Mouse (Mus musculus) lung, embryonic 14.5 days (tissue): Measurements from ENCODE around the gene Dip2a. TPM values are rescaled to one million over a fixed set of nuclear protein-coding genes. Genes with fewer than 3 reads are reported as not detected.
A peak's percentile ranks its signal among the peaks of the same experiment; 100 is the strongest.

Experiments
- ATAC-seq: fragments of 200-750 bp; cut with Nextera tagmentation; 2 replicates; pipeline ENCODE4 v1.8.0; 2017; ENCODE audit warnings: mild to moderate bottlenecking, moderate TSS enrichment, moderate library complexity; ENCODE audit not compliant: insufficient read depth
- DNase-seq: peaks from one replicate; pipeline ENCODE4 v3.0.0-alpha.2; 2015
- H3K27ac ChIP-seq: fragments of 300-500 bp; sonication (generic); 2 replicates; pipeline ENCODE4 v1.5.1; 2014; ENCODE audit warnings: low read depth, mild to moderate bottlenecking, moderate library complexity
- H3K27me3 ChIP-seq: fragments of 300-500 bp; sonication (generic); 2 replicates; pipeline ENCODE4 v1.6.1; 2014; ENCODE audit warnings: low read length, control low read depth; ENCODE audit not compliant: insufficient read depth
- H3K36me3 ChIP-seq: fragments of 300-500 bp; sonication (generic); 2 replicates; pipeline ENCODE4 v1.6.1; 2014; ENCODE audit warnings: control low read depth; ENCODE audit not compliant: insufficient read depth
- H3K4me1 ChIP-seq: fragments of 300-500 bp; sonication (generic); 2 replicates; pipeline ENCODE4 v1.6.1; 2014; ENCODE audit warnings: antibody characterized with exemption, control low read depth; ENCODE audit not compliant: insufficient read depth
- H3K4me2 ChIP-seq: fragments of 300-500 bp; sonication (generic); 2 replicates; pipeline ENCODE4 v1.6.1; 2014; ENCODE audit warnings: mild to moderate bottlenecking
- H3K4me3 ChIP-seq: fragments of 300-500 bp; sonication (generic); 2 replicates; pipeline ENCODE4 v1.5.1; 2014; ENCODE audit warnings: low read depth, low read length
- H3K9ac ChIP-seq: fragments of 300-500 bp; sonication (generic); 2 replicates; pipeline ENCODE4 v1.6.1; 2014
- H3K9me3 ChIP-seq: fragments of 300-500 bp; sonication (generic); 2 replicates; pipeline ENCODE4 v1.6.1; 2016; ENCODE audit warnings: low read depth, low read length, control low read depth
- CTCF ChIP-seq: IDR thresholded peaks from 2 replicates; pipeline ENCODE4 v1.5.1; 2016; ENCODE audit warnings: antibody characterized with exemption, low read depth
- WGBS: fragments of 180-500 bp; shearing (Covaris S2); extraction: QIAGEN DNeasy Blood & Tissue Kit; methylation state at CpG from one replicate; pipeline ENCODE4 v1.1.7; 2014; 5-methylcytosine and 5-hydroxymethylcytosine counted together
- polyA plus RNA-seq: library from polyadenylated mRNA; unstranded; fragments of >200 nt; fragmentation: Nextera tagmentation; extraction: Ambion mirVana; gene quantifications from 2 replicates; pipeline ENCODE4 v1.2.1, GENCODE M21; 2014

The Dip2a gene
- polyA plus RNA-seq, 1 experiment from 2014 or later: 6.5 TPM

DNA sequence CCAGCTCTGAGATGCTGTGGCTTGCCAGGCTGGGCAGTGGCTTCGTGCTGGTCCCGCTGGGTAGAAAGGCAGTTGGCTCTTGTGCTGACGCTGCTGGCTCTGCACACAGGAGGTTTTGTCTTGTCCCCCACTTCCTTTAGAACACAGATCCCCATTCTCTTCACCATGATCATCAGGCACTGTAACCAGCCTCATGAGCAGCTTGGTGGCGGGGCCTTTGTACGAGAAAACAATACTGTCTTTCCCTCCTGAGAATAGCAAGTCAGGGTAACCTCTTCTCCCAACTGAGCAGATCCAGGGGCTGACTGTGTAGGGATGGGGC lies 96.5 kb downstream of the Dip2a start:
- no peaks in the 10 kb centered on the region for H3K9me3 ChIP-seq
- 82% methylated on average over 5 of the region's 5 CpGs for WGBS
- H3K27me3 ChIP-seq: no peaks in the 10 kb centered on the region
- TF ChIP-seq CTCF: no peak
- H3K4me1 ChIP-seq: 0 out of 2 replicates have a peak, but pooled peaks cover 4% of the 10 kb centered on the region
- ATAC-seq: no peak
- no peak overlapping the region for H3K4me3 ChIP-seq
- H3K36me3 ChIP-seq: no peaks in the 10 kb centered on the region
- DNase-seq: no peak
- H3K9ac ChIP-seq: no peak overlapping the region
- H3K4me2 ChIP-seq: no peak overlapping the region
- H3K27ac ChIP-seq: no peak overlapping the region

DNA sequence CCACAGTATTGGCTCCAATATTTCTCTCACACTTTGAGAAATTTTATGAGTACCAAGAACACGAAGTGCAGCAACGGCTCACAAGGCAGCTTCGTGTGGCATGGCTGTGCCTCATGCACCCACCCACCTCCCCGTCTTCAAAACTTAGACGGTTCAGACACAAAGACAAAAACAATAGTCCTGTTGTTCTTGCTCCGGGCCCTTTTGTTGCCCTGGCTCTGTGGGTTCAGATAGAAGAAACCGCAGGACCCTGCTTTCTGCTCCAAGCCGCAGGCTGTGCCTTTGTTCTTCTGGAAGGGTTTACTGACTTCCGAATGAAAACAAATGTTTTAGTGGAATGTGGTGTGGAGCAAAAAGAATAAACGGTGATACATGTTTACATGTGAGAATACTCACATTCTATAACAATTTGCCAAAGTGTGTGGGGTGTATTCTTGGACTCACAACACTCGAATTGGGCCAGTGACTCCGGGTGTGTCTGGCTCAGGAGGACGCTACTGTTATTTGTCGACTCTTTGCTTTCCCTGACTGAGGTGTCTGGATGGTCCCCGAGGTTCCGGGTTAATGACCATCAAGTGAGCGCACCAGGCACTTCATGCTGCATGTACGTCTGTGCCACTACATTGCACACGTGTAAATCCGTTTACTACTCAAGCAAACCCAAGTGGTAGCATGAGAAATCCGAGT lies 97.0 kb downstream of the Dip2a start:
- Histone ChIP-seq H3K36me3 (no peaks in the 10 kb centered on the region), H3K27ac (no peak overlapping the region), H3K27me3 (no peaks in the 10 kb centered on the region), H3K9me3 (no peaks in the 10 kb centered on the region), H3K4me1 (0 out of 2 replicates have a peak, but pooled peaks cover 3% of the 10 kb centered on the region), H3K4me3 (no peak overlapping the region), H3K4me2 (no peak overlapping the region), H3K9ac (no peak overlapping the region)
- WGBS: 57% methylated on average over 21 of the region's 21 CpGs
- ATAC-seq (no peak), DNase-seq (no peak)
- TF ChIP-seq CTCF: no peak

DNA sequence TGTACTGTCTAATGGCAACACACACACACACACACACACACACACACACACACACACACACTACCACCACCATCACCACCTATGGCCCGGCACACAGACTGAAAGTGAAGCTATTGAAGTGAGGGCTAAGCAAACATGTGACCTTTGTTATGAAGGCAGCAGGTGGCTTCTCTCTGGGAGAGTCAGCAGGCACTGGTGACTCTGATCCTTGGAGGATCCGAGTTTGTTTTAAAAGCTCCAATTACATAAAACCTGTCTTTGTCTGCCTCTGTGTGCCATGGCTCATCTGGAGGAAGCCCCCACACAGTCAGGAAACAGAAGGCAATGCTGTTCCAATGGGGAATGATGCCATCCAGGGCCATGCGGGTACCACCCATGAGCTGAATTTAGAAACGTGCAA lies 98.5 kb downstream of the Dip2a start:
- ATAC-seq: no peak
- TF ChIP-seq CTCF: no peak
- H3K27me3 ChIP-seq: no peaks in the 10 kb centered on the region
- H3K27ac ChIP-seq: no peak overlapping the region
- H3K36me3 ChIP-seq: no peaks in the 10 kb centered on the region
- H3K4me1 ChIP-seq: 0 out of 2 replicates have a peak, but pooled peaks cover 3% of the 10 kb centered on the region
- no peak for DNase-seq
- H3K9me3 ChIP-seq: no peaks in the 10 kb centered on the region
- no peak overlapping the region for H3K4me3 ChIP-seq
- no peak overlapping the region for H3K9ac ChIP-seq
- WGBS: 28% methylated on average over 4 of the region's 4 CpGs
- no peak overlapping the region for H3K4me2 ChIP-seq

DNA sequence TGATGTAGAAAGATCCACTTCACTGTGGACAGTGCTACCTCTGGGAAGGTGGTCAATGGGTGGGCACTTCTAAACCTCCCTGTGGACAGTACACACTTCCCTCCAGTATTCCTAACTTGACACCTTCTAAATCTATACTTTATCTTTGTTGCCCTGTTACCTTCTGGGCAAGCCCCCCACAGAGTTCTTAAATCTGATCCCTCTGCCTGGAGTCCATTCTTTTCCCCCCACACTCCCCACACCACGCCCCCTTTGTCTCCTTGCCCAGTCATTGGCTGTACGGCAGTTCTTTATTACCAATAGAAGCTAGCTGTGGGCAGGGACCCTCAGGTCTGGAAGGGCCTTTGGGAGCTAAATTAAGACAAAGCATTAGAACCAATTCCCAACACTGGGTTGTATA lies 100.0 kb downstream of the Dip2a start:
- H3K9me3 ChIP-seq: no peaks in the 10 kb centered on the region
- no peak overlapping the region for H3K4me2 ChIP-seq
- ATAC-seq (no peak), DNase-seq (no peak)
- WGBS: 81% methylated on average over 2 of the region's 2 CpGs
- no peak overlapping the region for H3K9ac ChIP-seq
- no peaks in the 10 kb centered on the region for H3K36me3 ChIP-seq
- no peak overlapping the region for H3K4me3 ChIP-seq
- 0 out of 2 replicates have a peak, but pooled peaks cover 3% of the 10 kb centered on the region for H3K4me1 ChIP-seq
- no peaks in the 10 kb centered on the region for H3K27me3 ChIP-seq
- TF ChIP-seq CTCF: no peak
- H3K27ac ChIP-seq: no peak overlapping the region

DNA sequence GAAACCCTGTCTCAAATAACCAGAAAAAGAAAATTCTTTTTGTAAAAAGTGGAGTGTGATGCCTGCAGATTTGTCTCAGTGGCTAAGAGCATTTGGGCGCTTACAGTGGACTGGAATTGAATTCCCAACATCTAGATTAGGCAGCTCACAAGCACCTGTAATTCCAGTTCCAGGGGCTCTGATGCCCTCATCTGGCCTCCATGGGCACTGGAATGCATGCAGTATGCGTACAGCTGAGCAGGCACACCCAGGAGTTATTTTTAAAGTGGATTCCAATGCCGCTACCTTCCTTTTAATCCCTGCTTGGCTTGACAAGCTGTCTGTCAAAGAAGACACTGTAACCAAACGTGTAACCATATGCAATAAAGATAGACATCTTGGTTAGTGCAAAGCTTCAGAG lies 105.7 kb downstream of the Dip2a start:
- WGBS: 51% methylated on average over 4 of the region's 4 CpGs
- 0 out of 2 replicates have a peak, but pooled peaks have one; percentile 6 for TF ChIP-seq CTCF
- no peak for ATAC-seq
- H3K4me3 ChIP-seq: no peak overlapping the region
- H3K27me3 ChIP-seq: no peaks in the 10 kb centered on the region
- no peak overlapping the region for H3K27ac ChIP-seq
- no peak overlapping the region for H3K4me2 ChIP-seq
- no peaks in the 10 kb centered on the region for H3K9me3 ChIP-seq
- no peaks in the 10 kb centered on the region for H3K4me1 ChIP-seq
- no peaks in the 10 kb centered on the region for H3K36me3 ChIP-seq
- peak; percentile 26 for DNase-seq
- H3K9ac ChIP-seq: no peak overlapping the region

DNA sequence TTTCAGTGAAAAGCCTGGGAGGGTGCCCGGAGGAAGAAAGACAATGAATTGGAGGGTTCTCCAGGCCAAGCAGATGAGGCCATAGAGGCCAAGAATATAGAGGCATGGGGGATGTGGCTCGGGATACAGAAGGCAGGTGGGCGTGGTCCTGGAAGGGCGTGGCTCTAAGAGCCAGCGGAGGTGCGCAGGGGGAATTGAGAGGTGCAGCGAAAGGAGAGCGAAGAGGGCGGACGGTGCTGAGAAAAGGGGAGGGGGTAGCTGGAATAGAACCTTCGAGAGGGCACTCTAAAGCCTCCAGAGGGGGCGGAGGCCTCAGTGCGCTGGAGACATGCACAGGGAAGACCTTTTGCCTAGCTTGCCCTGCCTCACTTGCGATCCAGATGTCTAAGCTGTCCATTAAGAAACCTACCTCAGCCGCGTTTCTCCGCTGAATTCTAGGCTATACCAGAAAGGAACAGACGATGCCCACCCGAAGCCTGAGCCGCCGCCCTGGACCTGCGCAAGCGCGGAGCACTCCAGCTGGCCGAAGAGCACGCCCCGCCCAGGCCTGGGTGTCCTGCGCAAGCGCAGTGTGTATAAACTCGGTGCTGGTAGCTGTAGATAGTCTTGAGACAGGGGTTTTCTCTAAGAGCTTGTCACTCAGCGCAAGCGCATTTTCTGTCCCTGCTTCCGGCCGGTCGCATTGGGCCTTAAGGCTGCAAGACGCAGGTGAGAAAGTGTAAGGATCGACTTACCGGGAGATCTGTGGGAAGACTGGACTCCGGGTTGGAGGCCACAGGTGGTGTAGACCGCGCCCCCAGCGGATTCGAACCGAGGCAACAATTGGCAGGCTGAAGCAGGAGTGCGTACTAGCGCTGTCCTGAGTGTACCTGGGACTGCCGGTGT lies 107.5 kb downstream of the Dip2a start, which contains the start of gene Prmt2:
Gene Prmt2, minus strand, starts transcription at position 525 of the 885 bp plus-strand sequence.
- Histone ChIP-seq H3K4me2 (peak within 1 kb of the TSS; percentile 80), H3K9me3 (no peaks in the 10 kb centered on the region), H3K4me1 (no peaks in the 10 kb centered on the region), H3K9ac (peak within 1 kb of the TSS; percentile 65), H3K27ac (peak within 1 kb of the TSS; percentile 90), H3K4me3 (peak within 1 kb of the TSS; percentile 74), H3K27me3 (no peaks in the 10 kb centered on the region), H3K36me3 (no peaks in the 10 kb centered on the region)
- ATAC-seq (peak; percentile 98), DNase-seq (peak; percentile 97)
- WGBS: 1% methylated on average over 47 of the region's 47 CpGs
- peak; percentile 41 for TF ChIP-seq CTCF

DNA sequence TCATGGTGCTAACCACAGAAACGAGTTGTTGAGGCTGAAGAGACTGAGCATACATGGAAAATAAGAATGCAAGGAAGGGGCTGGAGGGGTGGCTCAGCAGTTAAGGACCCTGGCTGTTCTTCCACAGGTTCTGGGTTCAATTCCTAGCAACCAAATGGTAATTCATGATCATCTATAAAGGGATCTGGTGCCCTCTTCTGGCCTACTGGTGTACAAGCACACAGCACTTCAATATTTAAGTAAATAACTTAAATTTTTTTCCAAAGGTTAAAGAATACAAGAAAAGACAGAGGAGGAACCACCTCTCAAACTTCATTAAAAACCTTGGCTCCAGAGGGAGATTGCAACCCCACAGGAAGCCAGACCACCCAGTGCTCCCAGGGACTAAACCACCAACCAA lies 115.5 kb downstream of the Dip2a start:
- WGBS: 81% methylated on average over 1 of the region's 1 CpGs
- Histone ChIP-seq H3K9ac (no peak overlapping the region), H3K4me1 (no peaks in the 10 kb centered on the region), H3K27ac (no peak overlapping the region), H3K36me3 (0 out of 2 replicates have a peak, but pooled peaks cover 5% of the 10 kb centered on the region), H3K4me2 (no peak overlapping the region), H3K4me3 (no peak overlapping the region), H3K9me3 (no peaks in the 10 kb centered on the region), H3K27me3 (no peaks in the 10 kb centered on the region)
- DNase-seq (peak; percentile 20), ATAC-seq (no peak)
- peak; percentile 37 for TF ChIP-seq CTCF
